Mouse (Mus musculus) cerebellum, postnatal 25 days (tissue): ENCODE results near the gene Slc20a1.

Experiments used
- DNase-seq, 2 experiments: peaks; one replicate each; pipeline ENCODE4 v3.0.0; 2021; ENCODE audit warnings: mixed read lengths in 2 of 2

Slc20a1 gene

GRCm38 (mm10) chr2:129228571-129228970, 30.0 kb downstream of the Slc20a1 start:
- no peak for DNase-seq

- no peak for DNase-seq
These were observed 30.8 kb downstream of the Slc20a1 start for GRCm38 (mm10) chr2:129229316-129229715.

- peak; percentile 24 to 52 for DNase-seq
These were observed 33.5 kb downstream of the Slc20a1 start for GRCm38 (mm10) chr2:129232023-129232422.

- DNase-seq, result peak; percentile 23 to 38
These were observed 33.9 kb downstream of the Slc20a1 start for GRCm38 (mm10) chr2:129232484-129232883.

DNA sequence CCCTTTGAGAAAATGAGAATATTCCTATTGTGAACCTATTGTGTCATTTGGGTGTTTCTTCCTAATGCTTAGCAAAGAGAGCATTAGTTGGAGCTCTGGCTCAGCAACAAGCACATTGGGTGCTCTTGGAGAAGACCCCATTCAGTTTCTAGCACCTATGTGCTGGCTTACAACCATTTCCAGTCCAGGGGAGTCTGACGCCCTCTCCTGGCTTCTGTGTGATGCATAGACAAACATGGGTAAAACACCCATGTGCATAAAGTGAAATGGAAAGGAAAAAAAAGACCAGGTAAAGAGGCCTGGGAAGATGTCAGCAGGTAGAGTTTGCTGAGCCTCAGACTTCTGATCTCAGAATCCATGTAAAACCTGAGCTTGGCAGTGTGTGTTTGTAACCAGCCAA, 34.7 kb downstream of the Slc20a1 start:
- DNase-seq, result no peak

DNA sequence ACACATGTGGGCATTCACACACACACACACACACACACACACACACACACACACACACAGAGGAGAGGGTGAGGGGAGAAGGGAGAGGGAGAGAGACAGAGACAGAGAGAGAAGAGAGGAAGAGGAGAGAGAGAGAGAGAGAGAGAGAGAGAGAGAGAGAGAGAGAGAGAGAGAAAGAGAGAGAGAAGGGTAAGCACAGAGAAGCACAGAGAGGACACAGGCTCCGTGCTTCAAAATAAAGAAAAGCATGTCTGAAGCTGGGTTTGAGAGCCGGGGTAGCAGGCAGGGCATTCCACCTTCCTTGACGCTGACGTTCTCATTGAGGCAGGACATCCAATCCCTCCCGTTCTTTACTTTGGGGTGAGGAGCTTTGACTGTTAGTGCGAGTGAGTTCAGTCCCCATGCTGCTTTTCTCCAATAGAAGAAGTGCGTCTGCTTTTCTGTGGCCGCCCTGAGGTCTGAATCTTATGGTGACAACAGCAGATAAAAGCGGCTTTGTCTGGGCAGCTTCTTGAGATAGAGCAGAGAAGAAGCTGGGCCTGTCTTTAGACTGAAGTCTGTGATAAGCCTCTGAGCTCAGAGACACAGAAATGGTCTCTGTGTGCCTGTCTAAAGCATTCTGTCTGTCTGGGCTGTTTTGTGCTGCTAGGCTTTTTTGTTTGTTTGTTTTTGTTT, 35.4 kb downstream of the Slc20a1 start:
- DNase-seq, result no peak

DNA sequence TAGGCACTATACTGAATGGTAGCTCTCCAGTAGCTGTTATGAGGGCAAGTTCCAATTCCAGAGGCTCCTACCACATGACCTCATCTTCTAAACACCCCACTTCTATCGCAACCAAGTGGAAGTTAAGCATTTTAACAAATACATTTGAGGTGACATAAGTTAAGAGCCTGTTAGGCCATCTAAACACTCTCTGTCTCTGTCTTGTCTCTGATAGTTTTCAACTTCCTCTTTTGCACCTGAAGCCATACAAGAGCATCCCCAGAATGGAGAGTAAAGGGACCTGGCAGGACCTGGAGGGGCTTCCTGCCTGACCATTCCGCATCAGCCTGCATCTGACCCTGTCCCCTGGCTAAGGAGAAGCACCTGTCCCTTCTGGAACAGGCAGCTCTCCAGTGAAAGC, 36.2 kb downstream of the Slc20a1 start:
- no peak for DNase-seq

- no peak for DNase-seq
These were observed 38.0 kb downstream of the Slc20a1 start for GRCm38 (mm10) chr2:129236526-129236925.

DNA sequence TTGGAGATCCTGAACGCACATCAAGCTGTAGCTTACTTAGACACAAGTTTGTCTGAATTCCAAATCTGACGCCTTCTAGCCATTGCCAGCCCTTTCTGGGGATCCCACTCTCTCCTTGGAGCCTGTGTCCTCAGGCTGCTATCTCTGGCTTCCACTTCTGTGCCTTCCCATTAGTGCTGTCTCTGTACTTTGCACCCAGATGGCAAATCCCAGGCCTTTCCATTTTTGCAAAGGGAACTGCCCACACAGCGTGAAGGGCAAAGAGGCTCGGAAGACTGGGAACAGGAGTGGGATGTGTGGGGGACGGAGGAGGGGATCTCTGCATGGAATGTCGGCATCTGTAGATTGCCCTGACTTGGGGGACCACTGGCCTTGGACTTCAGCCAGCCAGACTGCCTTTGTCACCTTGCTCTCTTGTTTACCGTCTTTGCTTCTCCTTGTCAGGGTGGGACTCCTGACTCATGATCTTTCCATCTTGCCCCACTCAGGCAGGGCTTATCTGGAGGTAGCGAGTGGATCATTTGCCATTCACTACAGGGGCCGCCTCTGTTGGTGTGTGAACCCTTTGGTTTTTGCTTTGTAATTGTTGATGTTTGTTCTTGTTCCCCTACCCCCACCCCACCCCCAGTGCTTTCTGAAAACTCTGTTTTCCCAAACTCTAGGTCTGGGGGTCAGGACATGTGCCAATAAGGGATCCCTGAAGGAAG, 42.3 kb downstream of the Slc20a1 start:
- no peak for DNase-seq

- DNase-seq, result no peak
These were observed 43.6 kb downstream of the Slc20a1 start for GRCm38 (mm10) chr2:129241845-129242833.

DNA sequence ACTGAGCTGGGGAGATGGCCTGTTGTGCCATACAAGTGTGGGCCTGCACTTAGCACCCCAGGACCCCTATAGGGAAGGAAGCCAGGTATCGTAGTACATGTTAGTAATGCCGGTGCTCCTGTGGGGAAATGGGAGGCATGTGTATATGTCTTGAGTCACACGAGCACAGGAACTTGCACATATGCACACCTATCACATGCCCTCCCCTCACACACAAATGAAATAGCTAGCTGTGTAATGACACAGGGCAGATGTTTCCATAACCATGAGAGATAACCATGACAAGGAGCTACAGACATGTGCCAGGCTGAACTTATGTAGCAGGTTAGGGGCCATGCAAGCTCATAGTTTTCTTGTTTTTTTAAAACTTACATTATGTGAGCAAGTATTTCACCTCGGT, 44.4 kb downstream of the Slc20a1 start:
- no peak for DNase-seq

GRCm38 (mm10) chr2:129243786-129244185, 45.2 kb downstream of the Slc20a1 start:
- peak; percentile 31 to 50 for DNase-seq

DNA sequence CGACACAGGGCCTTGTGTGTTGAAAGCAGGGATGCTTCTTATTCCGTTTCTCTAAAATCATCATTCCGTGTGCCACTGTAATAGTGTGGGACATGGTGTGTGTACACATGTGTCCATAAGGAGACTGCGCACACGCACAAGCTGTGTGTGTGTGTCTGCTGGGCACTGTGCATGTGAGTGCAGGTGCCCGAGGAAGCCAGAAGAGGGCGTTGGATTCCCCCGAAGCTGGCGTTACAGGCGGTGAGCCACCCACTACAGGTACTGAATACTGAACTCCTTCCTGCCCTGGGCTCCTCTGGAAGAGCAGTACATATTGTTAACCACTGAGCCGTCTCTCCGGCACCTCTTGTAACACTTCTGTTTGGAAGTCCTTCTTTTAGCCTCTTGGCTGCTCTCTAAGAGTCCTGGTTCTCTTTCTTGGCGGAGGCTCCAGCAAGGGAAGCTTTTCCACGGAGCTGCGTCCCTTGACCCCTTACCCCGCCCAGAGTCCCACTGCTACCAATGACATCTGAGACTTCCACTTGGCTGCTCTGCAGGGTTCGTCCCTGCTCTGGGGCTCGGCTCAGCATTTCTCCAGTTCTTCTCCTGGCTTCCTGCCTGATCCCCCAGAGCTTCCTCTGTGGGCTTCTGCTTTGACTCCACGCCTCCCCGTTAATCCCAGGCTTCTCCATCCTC, 46.0 kb downstream of the Slc20a1 start:
- peak in 1 of 2 experiments; percentile 20 for DNase-seq

- DNase-seq, result no peak
These were observed 47.1 kb downstream of the Slc20a1 start for GRCm38 (mm10) chr2:129245618-129246017.

- no peak for DNase-seq
These were observed 47.9 kb downstream of the Slc20a1 start for GRCm38 (mm10) chr2:129246436-129246835.

- no peak for DNase-seq
These were observed 48.4 kb downstream of the Slc20a1 start for GRCm38 (mm10) chr2:129246924-129247323.

DNA sequence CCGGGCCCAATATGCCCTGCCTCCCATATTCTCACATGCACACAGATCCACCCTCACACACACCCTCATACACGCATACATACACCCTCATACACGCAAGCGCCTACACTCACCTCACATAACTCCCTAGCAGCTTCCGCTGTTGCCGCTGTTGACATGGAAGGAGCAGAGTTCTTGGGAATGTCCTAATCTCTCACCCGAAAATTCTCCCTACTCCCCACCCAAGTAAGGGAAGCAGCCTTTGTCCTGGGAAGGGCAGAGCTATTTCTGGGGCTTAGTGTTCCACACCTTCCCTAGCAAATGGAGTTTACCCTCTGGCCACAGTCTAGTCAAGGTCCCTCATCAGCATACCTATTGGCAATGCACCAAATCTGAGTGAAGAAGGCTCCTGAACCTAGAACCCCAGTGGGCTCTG, 49.1 kb downstream of the Slc20a1 start:
- DNase-seq, result no peak

- no peak for DNase-seq
These were observed 50.8 kb downstream of the Slc20a1 start for GRCm38 (mm10) chr2:129249321-129249720.

GRCm38 (mm10) chr2:129252836-129253630, 54.5 kb downstream of the Slc20a1 start:
- DNase-seq, result no peak

DNA sequence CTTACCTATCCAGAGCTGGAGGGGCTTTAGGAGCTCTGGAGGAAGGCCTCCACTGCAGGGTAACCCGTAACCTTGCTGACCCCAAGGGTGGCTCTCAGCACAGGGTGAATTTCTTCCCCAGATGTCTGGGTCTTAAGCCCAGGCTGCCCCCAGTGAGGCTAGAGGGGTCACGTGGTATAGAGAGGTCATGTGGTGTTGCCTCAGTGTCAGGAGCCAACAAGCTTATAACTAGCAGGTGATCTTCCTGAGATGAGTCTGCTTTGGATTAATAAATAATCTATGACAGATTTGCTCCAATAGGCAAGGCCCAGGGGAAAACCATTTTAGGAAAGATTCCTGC, 55.0 kb downstream of the Slc20a1 start:
- DNase-seq, result no peak

DNA sequence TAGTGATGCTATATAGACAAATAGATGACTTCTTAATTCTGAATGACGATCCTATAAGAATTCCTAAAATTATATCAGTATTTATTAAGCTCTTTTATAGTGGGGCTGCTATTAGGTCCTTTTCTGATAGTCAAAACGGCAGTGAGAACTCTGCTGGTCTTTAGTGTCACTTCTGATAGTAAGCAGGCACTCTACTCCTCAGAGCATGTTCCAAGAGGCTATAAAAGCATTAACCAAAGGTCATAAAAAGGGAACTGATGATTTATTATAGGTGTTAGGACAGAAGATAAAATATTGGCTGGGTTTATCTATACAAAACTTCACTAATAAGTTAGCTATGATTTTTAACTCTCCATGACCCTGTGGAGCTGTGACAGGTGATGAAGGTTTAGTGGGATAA, 55.5 kb downstream of the Slc20a1 start:
- no peak for DNase-seq

DNA sequence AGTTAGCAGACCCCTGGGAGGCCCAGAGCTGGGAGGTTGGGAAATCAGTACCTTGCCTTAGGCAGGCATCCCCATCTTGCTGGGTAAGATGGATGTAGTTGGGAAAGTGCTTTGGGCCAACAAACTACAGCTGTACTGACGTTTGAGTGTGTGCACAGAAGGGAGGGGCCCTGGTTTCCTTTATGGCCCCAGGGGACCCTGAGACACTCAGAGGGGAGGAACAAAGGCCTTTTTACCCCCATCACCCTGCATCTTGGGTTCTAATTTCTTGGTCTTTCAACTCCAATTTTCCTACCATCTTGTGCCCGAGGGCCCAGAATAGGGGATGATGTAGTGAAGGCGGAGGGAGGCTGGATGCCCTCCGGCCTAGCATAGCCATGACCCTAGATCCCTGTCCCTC, 57.4 kb downstream of the Slc20a1 start:
- DNase-seq, result no peak
